Mouse (Mus musculus) neural tube, embryonic 15.5 days (tissue): ENCODE data around the gene Csnk1g1. TPM values are rescaled to one million over a fixed set of nuclear protein-coding genes. Genes with fewer than 3 reads are reported as not detected.

ENCODE experiments used
- ATAC-seq: fragments of 200-750 bp; cut with Nextera tagmentation; 2 replicates; pipeline ENCODE4 v1.8.0; 2017; ENCODE audit warnings: mild to moderate bottlenecking, moderate TSS enrichment, moderate library complexity; ENCODE audit not compliant: low FRiP score
- H3K27ac ChIP-seq: fragments of 300-500 bp; sonication (generic); replicated peaks from 2 replicates; pipeline ENCODE4 v1.5.1; 2015; ENCODE audit warnings: mild to moderate bottlenecking, inconsistent platforms
- H3K27me3 ChIP-seq: fragments of 300-500 bp; sonication (generic); replicated peaks from 2 replicates; pipeline ENCODE4 v1.6.1; 2015; ENCODE audit warnings: inconsistent platforms
- H3K36me3 ChIP-seq: fragments of 300-500 bp; sonication (generic); 2 replicates; pipeline ENCODE4 v1.6.1; 2015; ENCODE audit warnings: inconsistent platforms
- H3K4me1 ChIP-seq: fragments of 300-500 bp; sonication (generic); 2 replicates; pipeline ENCODE4 v1.6.1; 2015; ENCODE audit warnings: inconsistent platforms
- H3K4me2 ChIP-seq: fragments of 300-500 bp; sonication (generic); 2 replicates; pipeline ENCODE4 v1.6.1; 2015; ENCODE audit warnings: inconsistent platforms, mild to moderate bottlenecking, moderate library complexity
- H3K4me3 ChIP-seq: fragments of 300-500 bp; sonication (generic); replicated peaks from 2 replicates; pipeline ENCODE4 v1.5.1; 2015; ENCODE audit warnings: mild to moderate bottlenecking, inconsistent platforms
- H3K9ac ChIP-seq: fragments of 300-500 bp; sonication (generic); replicated peaks from 2 replicates; pipeline ENCODE4 v1.6.1; 2015; ENCODE audit warnings: mild to moderate bottlenecking, inconsistent platforms
- H3K9me3 ChIP-seq: fragments of 300-500 bp; sonication (generic); replicated peaks from 2 replicates; pipeline ENCODE4 v1.6.1; 2016; ENCODE audit warnings: inconsistent platforms
- WGBS: fragments of 180-500 bp; shearing (Covaris S2); methylation state at CpG from one replicate; pipeline ENCODE4 v1.1.7; 2015; ENCODE audit warnings: mixed read lengths; 5-methylcytosine and 5-hydroxymethylcytosine counted together
- polyA plus RNA-seq: library from polyadenylated mRNA; unstranded; fragments of >200 nt; fragmentation: Nextera tagmentation; extraction: Ambion mirVana; gene quantifications from 2 replicates; pipeline ENCODE4 v1.2.1, GENCODE M21; 2015

Csnk1g1 gene
- polyA plus RNA-seq, 1 experiment from 2014 or later: 19.4 TPM

DNA sequence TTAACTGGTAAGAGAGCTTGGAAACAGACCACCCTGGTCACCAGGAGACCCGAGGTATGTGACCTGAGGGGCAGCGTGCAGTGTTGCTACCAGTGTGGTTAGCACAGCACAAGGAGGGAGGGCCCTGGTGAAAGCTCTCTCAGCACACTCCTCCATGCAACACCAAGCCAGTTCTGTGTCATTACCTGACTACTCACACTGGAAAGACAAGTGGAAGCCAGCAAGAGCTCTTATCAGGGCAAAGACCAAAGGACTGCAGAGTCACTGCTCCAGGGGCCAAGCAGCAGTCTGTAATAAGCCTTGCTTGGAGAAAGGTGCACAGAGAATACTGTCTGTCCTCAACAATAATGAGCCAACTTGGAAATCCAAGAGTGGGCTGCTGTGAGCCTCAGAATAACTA is 183.9 kb downstream of the Csnk1g1 start:
- WGBS: 92% methylated on average over 2 of the region's 2 CpGs
- H3K4me1 ChIP-seq: no peaks in the 10 kb centered on the region
- H3K36me3 ChIP-seq: peaks cover 95% of the 10 kb centered on the region
- H3K9me3 ChIP-seq: no peaks in the 10 kb centered on the region
- H3K27ac ChIP-seq: no peak overlapping the region
- no peak overlapping the region for H3K4me2 ChIP-seq
- H3K9ac ChIP-seq: no peak overlapping the region
- H3K27me3 ChIP-seq: no peaks in the 10 kb centered on the region
- ATAC-seq: no peak
- H3K4me3 ChIP-seq: no peak overlapping the region

Other genes with a start within 250 kb of the Csnk1g1 start
- gene Oaz2, start 240.9 kb upstream of the Csnk1g1 start, polyA plus RNA-seq: 383 and 395 TPM in 2 replicates
- 6.8 and 7.1 TPM in 2 replicates for gene Zfp609, start 81.4 kb upstream of the Csnk1g1 start, polyA plus RNA-seq
- gene Pclaf, start 18.7 kb upstream of the Csnk1g1 start, polyA plus RNA-seq: 21.2 and 64.0 TPM in 2 replicates
- 27.9 and 30.2 TPM in 2 replicates for gene Trip4, start 130 bp upstream of the Csnk1g1 start, polyA plus RNA-seq
- 371 and 378 TPM in 2 replicates for gene Ppib, start 151.3 kb downstream of the Csnk1g1 start, polyA plus RNA-seq
- 10.7 and 12.1 TPM in 2 replicates for gene Snx22, start 160.8 kb downstream of the Csnk1g1 start, polyA plus RNA-seq
- gene Snx1, start 217.7 kb downstream of the Csnk1g1 start, polyA plus RNA-seq: 70.4 and 80.0 TPM in 2 replicates
- 73.7 and 100 TPM in 2 replicates for gene Ciao2a, start 217.7 kb downstream of the Csnk1g1 start, polyA plus RNA-seq
- gene Dapk2, start 249.3 kb downstream of the Csnk1g1 start, polyA plus RNA-seq: 0.69 and 2.0 TPM in 2 replicates